Mouse (Mus musculus): ENCODE measurements at regions not wholly inside any gene's neighbourhood (a gene's known extent, or its start where the extent isn't known, plus 50 kb on each side); places are given as distances from the start of the nearest gene placed in this dataset.

GRCm38 (mm10) chr4:152816139-152816757, 338.6 kb upstream of the Kcnab2 start:
- Histone ChIP-seq H3K9ac (ENCODE audit: low read depth, low read length) (no peak overlapping the region), H3K36me3 (ENCODE audit: control insufficient read depth, insufficient read depth, low read length) (no peaks in the 10 kb centered on the region), H3K27ac (replicated peaks; ENCODE audit: insufficient read depth, low read depth, low read length) (no peak overlapping the region), H3K4me1 (ENCODE audit: control insufficient read depth, insufficient read depth, low read length) (no peaks in the 10 kb centered on the region), H3K27me3 (ENCODE audit: control insufficient read depth, insufficient read depth, low read length) (no peaks in the 10 kb centered on the region), H3K4me3 (ENCODE audit: insufficient read depth, low read depth, low read length) (no peak overlapping the region), H3K79me2 (ENCODE audit: control insufficient read depth, insufficient read depth, low read length) (no peaks in the 10 kb centered on the region)
- TF ChIP-seq POLR2A (IDR thresholded peaks at IDR 0.05; ENCODE audit: extremely low read depth, insufficient read depth, low read length) (no peak), CTCF (IDR thresholded peaks at IDR 0.05; ENCODE audit: low read depth, low read length) (no peak)
- no peak for DNase-seq (ENCODE audit: extremely low read depth, low read depth, low spot score)
- 74% methylated on average over 17 of the region's 17 CpGs for WGBS

GRCm38 (mm10) chr4:152806611-152807010, 328.9 kb upstream of the Kcnab2 start:
- TF ChIP-seq CTCF (IDR thresholded peaks at IDR 0.05; ENCODE audit: low read depth, low read length) (no peak), POLR2A (IDR thresholded peaks at IDR 0.05; ENCODE audit: extremely low read depth, insufficient read depth, low read length) (no peak)
- Histone ChIP-seq H3K27ac (replicated peaks; ENCODE audit: insufficient read depth, low read depth, low read length) (no peak overlapping the region), H3K4me3 (ENCODE audit: insufficient read depth, low read depth, low read length) (no peak overlapping the region), H3K4me1 (ENCODE audit: control insufficient read depth, insufficient read depth, low read length) (no peaks in the 10 kb centered on the region), H3K36me3 (ENCODE audit: control insufficient read depth, insufficient read depth, low read length) (no peaks in the 10 kb centered on the region), H3K27me3 (ENCODE audit: control insufficient read depth, insufficient read depth, low read length) (no peaks in the 10 kb centered on the region), H3K9ac (ENCODE audit: low read depth, low read length) (no peak overlapping the region), H3K79me2 (ENCODE audit: control insufficient read depth, insufficient read depth, low read length) (no peaks in the 10 kb centered on the region)
- 79% methylated on average over 7 of the region's 7 CpGs for WGBS
- no peak for DNase-seq (ENCODE audit: extremely low read depth, low read depth, low spot score)

- WGBS = 15% methylated on average over 10 of the region's 10 CpGs
- H3K79me2 ChIP-seq (ENCODE audit: control insufficient read depth, insufficient read depth, low read length) = no peaks in the 10 kb centered on the region
- peak; percentile 24 for DNase-seq (ENCODE audit: extremely low read depth, low read depth, low spot score)
- no peaks in the 10 kb centered on the region for H3K36me3 ChIP-seq (ENCODE audit: control insufficient read depth, insufficient read depth, low read length)
- H3K4me3 ChIP-seq (ENCODE audit: insufficient read depth, low read depth, low read length) = no peak overlapping the region
- H3K9ac ChIP-seq (ENCODE audit: low read depth, low read length) = no peak overlapping the region
- TF ChIP-seq POLR2A (IDR thresholded peaks at IDR 0.05; ENCODE audit: extremely low read depth, insufficient read depth, low read length) (no peak), CTCF (IDR thresholded peaks at IDR 0.05; ENCODE audit: low read depth, low read length) (no peak)
- no peaks in the 10 kb centered on the region for H3K27me3 ChIP-seq (ENCODE audit: control insufficient read depth, insufficient read depth, low read length)
- H3K27ac ChIP-seq (replicated peaks; ENCODE audit: insufficient read depth, low read depth, low read length) = no peak overlapping the region
- H3K4me1 ChIP-seq (ENCODE audit: control insufficient read depth, insufficient read depth, low read length) = no peaks in the 10 kb centered on the region
Measured at GRCm38 (mm10) chr4:152799392-152799791, 321.7 kb upstream of the Kcnab2 start.

- no peak overlapping the region for H3K27ac ChIP-seq (replicated peaks; ENCODE audit: insufficient read depth, low read depth, low read length)
- WGBS = 72% methylated on average over 7 of the region's 7 CpGs
- H3K9ac ChIP-seq (ENCODE audit: low read depth, low read length) = no peak overlapping the region
- TF ChIP-seq CTCF (IDR thresholded peaks at IDR 0.05; ENCODE audit: low read depth, low read length) = no peak
- no peak for TF ChIP-seq POLR2A (IDR thresholded peaks at IDR 0.05; ENCODE audit: extremely low read depth, insufficient read depth, low read length)
- H3K79me2 ChIP-seq (ENCODE audit: control insufficient read depth, insufficient read depth, low read length) = no peaks in the 10 kb centered on the region
- H3K4me1 ChIP-seq (ENCODE audit: control insufficient read depth, insufficient read depth, low read length) = no peaks in the 10 kb centered on the region
- no peaks in the 10 kb centered on the region for H3K27me3 ChIP-seq (ENCODE audit: control insufficient read depth, insufficient read depth, low read length)
- peak; percentile 3 for DNase-seq (ENCODE audit: extremely low read depth, low read depth, low spot score)
- H3K36me3 ChIP-seq (ENCODE audit: control insufficient read depth, insufficient read depth, low read length) = no peaks in the 10 kb centered on the region
- H3K4me3 ChIP-seq (ENCODE audit: insufficient read depth, low read depth, low read length) = no peak overlapping the region
Measured at GRCm38 (mm10) chr4:152788431-152788830, 310.8 kb upstream of the Kcnab2 start.

GRCm38 (mm10) chr4:152784972-152785371, 307.3 kb upstream of the Kcnab2 start:
- H3K36me3 ChIP-seq (ENCODE audit: control insufficient read depth, insufficient read depth, low read length) = no peaks in the 10 kb centered on the region
- no peak overlapping the region for H3K9ac ChIP-seq (ENCODE audit: low read depth, low read length)
- TF ChIP-seq CTCF (IDR thresholded peaks at IDR 0.05; ENCODE audit: low read depth, low read length) (no peak), POLR2A (IDR thresholded peaks at IDR 0.05; ENCODE audit: extremely low read depth, insufficient read depth, low read length) (no peak)
- no peak overlapping the region for H3K27ac ChIP-seq (replicated peaks; ENCODE audit: insufficient read depth, low read depth, low read length)
- H3K79me2 ChIP-seq (ENCODE audit: control insufficient read depth, insufficient read depth, low read length) = no peaks in the 10 kb centered on the region
- no peak for DNase-seq (ENCODE audit: extremely low read depth, low read depth, low spot score)
- 93% methylated on average over 2 of the region's 2 CpGs for WGBS
- H3K4me3 ChIP-seq (ENCODE audit: insufficient read depth, low read depth, low read length) = no peak overlapping the region
- no peaks in the 10 kb centered on the region for H3K27me3 ChIP-seq (ENCODE audit: control insufficient read depth, insufficient read depth, low read length)
- no peaks in the 10 kb centered on the region for H3K4me1 ChIP-seq (ENCODE audit: control insufficient read depth, insufficient read depth, low read length)

- Histone ChIP-seq H3K4me1 (ENCODE audit: control insufficient read depth, insufficient read depth, low read length) (no peaks in the 10 kb centered on the region), H3K27me3 (ENCODE audit: control insufficient read depth, insufficient read depth, low read length) (no peaks in the 10 kb centered on the region), H3K36me3 (ENCODE audit: control insufficient read depth, insufficient read depth, low read length) (no peaks in the 10 kb centered on the region), H3K4me3 (ENCODE audit: insufficient read depth, low read depth, low read length) (no peak overlapping the region), H3K9ac (ENCODE audit: low read depth, low read length) (no peak overlapping the region), H3K79me2 (ENCODE audit: control insufficient read depth, insufficient read depth, low read length) (no peaks in the 10 kb centered on the region), H3K27ac (replicated peaks; ENCODE audit: insufficient read depth, low read depth, low read length) (no peak overlapping the region)
- WGBS = 87% methylated on average over 17 of the region's 17 CpGs
- TF ChIP-seq POLR2A (IDR thresholded peaks at IDR 0.05; ENCODE audit: extremely low read depth, insufficient read depth, low read length) (no peak), CTCF (IDR thresholded peaks at IDR 0.05; ENCODE audit: low read depth, low read length) (no peak)
- peak; percentile 5 for DNase-seq (ENCODE audit: extremely low read depth, low read depth, low spot score)
Measured at GRCm38 (mm10) chr4:152779526-152779925, 301.9 kb upstream of the Kcnab2 start.

Measured in liver, adult 2 months (tissue).